Mouse (Mus musculus): ENCODE results near the gene Prkd2. TPM values are rescaled to one million over a fixed set of nuclear protein-coding genes. Genes with fewer than 3 reads are reported as not detected.
A peak's percentile ranks its signal among the peaks of the same experiment; 100 is the strongest.

Gene Prkd2
- polyA plus RNA-seq, 1 experiment from 2014 or later = 26.1 TPM

DNA sequence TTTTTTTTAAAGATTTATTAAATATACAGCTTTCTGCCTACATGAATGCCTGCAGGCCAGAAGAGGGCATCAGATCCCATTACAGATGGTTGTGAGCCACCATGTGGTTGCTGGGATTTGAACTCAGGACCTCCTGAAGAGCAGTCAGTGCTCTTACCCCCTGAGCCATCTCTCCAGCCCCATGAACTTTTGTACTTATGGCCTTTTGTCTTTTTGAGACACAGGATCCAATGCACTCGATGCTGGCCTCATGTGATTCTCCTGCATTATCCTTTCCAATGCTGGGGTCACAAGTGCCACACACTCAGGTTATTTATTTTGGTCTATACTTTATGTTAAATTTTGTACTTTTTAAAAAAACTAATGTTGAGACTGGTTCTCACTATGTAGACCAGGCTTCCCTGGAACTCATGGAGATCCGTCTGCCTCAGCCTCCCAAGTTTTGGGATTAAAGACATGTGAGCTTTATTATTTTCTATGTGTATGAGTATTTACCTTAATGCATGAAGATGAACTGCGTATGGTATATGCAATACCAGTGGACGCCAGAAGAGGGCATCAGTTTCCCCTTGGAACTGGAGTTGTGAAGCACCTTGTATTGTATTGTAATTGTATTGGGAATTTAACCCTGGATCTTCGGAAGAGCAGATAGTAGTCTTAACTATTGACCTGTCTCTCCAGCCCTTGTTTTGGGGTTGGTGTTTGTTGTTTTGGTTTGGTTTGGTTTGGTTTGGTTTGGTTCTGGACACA lies 17.4 kb downstream of the Prkd2 start:
- Histone ChIP-seq H3K9me3 (ENCODE audit: low read length) (no peaks in the 10 kb centered on the region), H3K27me3 (replicated peaks; ENCODE audit: insufficient read depth, low read length) (no peaks in the 10 kb centered on the region), H3K4me3 (ENCODE audit: low read depth, low read length) (no peak overlapping the region), H3K36me3 (ENCODE audit: insufficient read depth, low read length) (peaks cover 33% of the 10 kb centered on the region), H3K9ac (replicated peaks; ENCODE audit: low read depth) (no peak overlapping the region), H3K4me1 (ENCODE audit: insufficient read depth, low read depth, low read length) (no peaks in the 10 kb centered on the region), H3K27ac (ENCODE audit: low read length) (no peak overlapping the region), H3K4me2 (replicated peaks; ENCODE audit: low read depth, low read length) (no peak overlapping the region)
- ATAC-seq = no peak
- peak; percentile 42 for DNase-seq (ENCODE audit: low spot score)
- TF ChIP-seq CTCF (IDR thresholded peaks at IDR 0.05) = peak; percentile 83
- no peak for TF ChIP-seq EP300 (IDR thresholded peaks at IDR 0.05)
- WGBS = 30% methylated on average over 5 of the region's 5 CpGs

DNA sequence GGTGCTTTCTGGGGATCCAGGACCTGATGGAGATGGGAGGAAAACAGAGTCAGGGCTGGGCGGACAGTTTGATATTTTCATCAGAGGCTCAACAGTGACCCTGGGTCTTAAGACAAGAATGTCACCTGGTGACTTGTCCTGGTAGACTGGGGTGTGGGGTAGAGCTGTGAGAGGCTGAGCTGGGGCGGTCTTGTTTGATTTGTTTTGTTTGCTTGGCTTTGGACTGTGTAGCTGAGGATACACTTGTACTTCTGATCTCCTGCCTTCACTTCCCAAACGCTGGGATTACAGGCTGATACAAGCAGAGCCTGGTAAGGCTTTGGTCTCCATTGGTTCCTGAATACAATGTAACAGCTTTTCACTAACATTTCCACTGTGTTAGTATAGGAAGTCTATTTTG lies 24.8 kb downstream of the Prkd2 start:
- TF ChIP-seq CTCF (IDR thresholded peaks at IDR 0.05) (no peak), EP300 (IDR thresholded peaks at IDR 0.05) (no peak)
- no peaks in the 10 kb centered on the region for H3K4me1 ChIP-seq (ENCODE audit: insufficient read depth, low read depth, low read length)
- no peak overlapping the region for H3K9ac ChIP-seq (replicated peaks; ENCODE audit: low read depth)
- H3K4me2 ChIP-seq (replicated peaks; ENCODE audit: low read depth, low read length) = no peak overlapping the region
- no peaks in the 10 kb centered on the region for H3K27me3 ChIP-seq (replicated peaks; ENCODE audit: insufficient read depth, low read length)
- ATAC-seq (peak; percentile 36; the same call in 1 of the 2 replicates), DNase-seq (ENCODE audit: low spot score) (peak; percentile 11)
- H3K27ac ChIP-seq (ENCODE audit: low read length) = peak overlapping the region; percentile 27; the same call in 1 of the 2 replicates
- 0 out of 2 replicates have a peak, but pooled peaks cover 11% of the 10 kb centered on the region for H3K36me3 ChIP-seq (ENCODE audit: insufficient read depth, low read length)
- H3K9me3 ChIP-seq (ENCODE audit: low read length) = no peaks in the 10 kb centered on the region
- H3K4me3 ChIP-seq (ENCODE audit: low read depth, low read length) = no peak overlapping the region
- 49% methylated on average over 3 of the region's 3 CpGs for WGBS

DNA sequence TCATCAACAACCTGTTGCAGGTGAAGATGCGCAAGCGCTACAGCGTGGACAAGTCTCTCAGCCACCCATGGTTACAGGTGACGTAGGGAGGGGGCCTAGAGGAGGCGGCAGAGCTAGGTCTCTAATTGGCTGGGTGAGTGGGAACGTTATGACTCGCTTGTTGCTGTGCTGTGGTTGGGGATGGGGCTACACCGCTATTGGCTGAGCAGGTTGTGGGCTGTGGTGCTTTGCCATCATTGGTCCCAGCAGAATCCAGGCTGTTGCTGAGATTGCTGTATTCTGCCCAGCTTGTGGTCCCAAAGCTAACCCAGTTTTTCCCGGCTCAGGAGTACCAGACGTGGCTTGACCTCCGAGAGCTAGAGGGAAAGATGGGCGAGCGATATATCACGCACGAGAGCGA lies 26.8 kb downstream of the Prkd2 start:
- 49% methylated on average over 16 of the region's 16 CpGs for WGBS
- Histone ChIP-seq H3K4me2 (replicated peaks; ENCODE audit: low read depth, low read length) (no peak overlapping the region), H3K4me3 (ENCODE audit: low read depth, low read length) (no peak overlapping the region), H3K4me1 (ENCODE audit: insufficient read depth, low read depth, low read length) (no peaks in the 10 kb centered on the region), H3K36me3 (ENCODE audit: insufficient read depth, low read length) (0 out of 2 replicates have a peak, but pooled peaks cover 8% of the 10 kb centered on the region), H3K9me3 (ENCODE audit: low read length) (no peaks in the 10 kb centered on the region), H3K9ac (replicated peaks; ENCODE audit: low read depth) (no peak overlapping the region), H3K27me3 (replicated peaks; ENCODE audit: insufficient read depth, low read length) (no peaks in the 10 kb centered on the region), H3K27ac (ENCODE audit: low read length) (no peak overlapping the region)
- DNase-seq (ENCODE audit: low spot score) = peak; percentile 36
- peak; percentile 47; the same call in 1 of the 2 replicates for ATAC-seq
- TF ChIP-seq CTCF (IDR thresholded peaks at IDR 0.05) = no peak
- no peak for TF ChIP-seq EP300 (IDR thresholded peaks at IDR 0.05)

DNA sequence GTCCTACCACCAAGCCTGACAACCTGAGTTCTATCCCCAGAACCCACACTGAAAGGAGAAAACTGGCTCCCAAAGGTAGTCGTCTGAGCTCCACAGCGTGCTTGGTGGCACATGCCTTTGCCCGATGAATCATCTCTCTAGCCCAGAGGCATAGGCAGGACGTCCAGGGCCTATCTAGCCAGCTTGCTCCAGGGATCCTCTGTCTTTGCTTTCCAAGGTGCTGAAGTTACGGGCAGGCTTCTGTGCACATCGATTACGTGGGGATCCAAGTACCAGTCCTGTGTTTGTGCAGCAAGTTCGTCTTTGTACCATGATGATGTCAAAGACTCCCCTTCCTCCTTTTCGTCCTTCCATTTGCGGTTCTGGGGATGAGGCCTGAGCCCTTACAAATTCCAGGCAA lies 28.9 kb downstream of the Prkd2 start:
- Histone ChIP-seq H3K36me3 (ENCODE audit: insufficient read depth, low read length) (0 out of 2 replicates have a peak, but pooled peaks cover 5% of the 10 kb centered on the region), H3K9me3 (ENCODE audit: low read length) (no peaks in the 10 kb centered on the region), H3K27me3 (replicated peaks; ENCODE audit: insufficient read depth, low read length) (0 out of 2 replicates have a peak, but pooled peaks cover 6% of the 10 kb centered on the region), H3K27ac (ENCODE audit: low read length) (no peak overlapping the region), H3K4me1 (ENCODE audit: insufficient read depth, low read depth, low read length) (no peaks in the 10 kb centered on the region), H3K4me2 (replicated peaks; ENCODE audit: low read depth, low read length) (no peak overlapping the region), H3K9ac (replicated peaks; ENCODE audit: low read depth) (no peak overlapping the region), H3K4me3 (ENCODE audit: low read depth, low read length) (no peak overlapping the region)
- DNase-seq (ENCODE audit: low spot score) (no peak), ATAC-seq (no peak)
- 88% methylated on average over 10 of the region's 10 CpGs for WGBS
- TF ChIP-seq EP300 (IDR thresholded peaks at IDR 0.05) (no peak), CTCF (IDR thresholded peaks at IDR 0.05) (no peak)

DNA sequence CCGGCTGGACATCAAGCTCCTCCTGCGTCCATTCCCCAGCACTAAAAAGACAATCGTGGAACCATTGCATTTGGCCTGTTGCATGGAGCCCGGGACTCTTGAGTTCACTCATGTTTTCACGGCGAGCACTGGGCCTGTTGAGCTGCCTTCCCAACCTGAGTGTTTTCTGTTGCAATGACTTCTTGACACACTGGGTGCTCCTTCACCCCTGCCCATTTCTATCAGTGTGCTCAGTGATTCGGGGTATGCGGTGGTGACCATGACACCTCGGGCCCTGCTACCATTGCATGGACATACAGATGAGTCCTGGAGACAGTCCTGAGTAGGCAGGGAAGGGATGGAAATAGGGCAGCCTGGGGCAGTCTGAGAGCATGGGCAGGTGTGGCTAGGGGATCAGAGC lies 29.8 kb downstream of the Prkd2 start:
- Histone ChIP-seq H3K4me2 (replicated peaks; ENCODE audit: low read depth, low read length) (no peak overlapping the region), H3K36me3 (ENCODE audit: insufficient read depth, low read length) (0 out of 2 replicates have a peak, but pooled peaks cover 5% of the 10 kb centered on the region), H3K9me3 (ENCODE audit: low read length) (no peaks in the 10 kb centered on the region), H3K27me3 (replicated peaks; ENCODE audit: insufficient read depth, low read length) (0 out of 2 replicates have a peak, but pooled peaks cover 6% of the 10 kb centered on the region), H3K9ac (replicated peaks; ENCODE audit: low read depth) (no peak overlapping the region), H3K4me1 (ENCODE audit: insufficient read depth, low read depth, low read length) (no peaks in the 10 kb centered on the region), H3K4me3 (ENCODE audit: low read depth, low read length) (no peak overlapping the region), H3K27ac (ENCODE audit: low read length) (no peak overlapping the region)
- no peak for TF ChIP-seq EP300 (IDR thresholded peaks at IDR 0.05)
- TF ChIP-seq CTCF (IDR thresholded peaks at IDR 0.05) = no peak
- DNase-seq (ENCODE audit: low spot score) (no peak), ATAC-seq (no peak)
- 90% methylated on average over 9 of the region's 9 CpGs for WGBS

DNA sequence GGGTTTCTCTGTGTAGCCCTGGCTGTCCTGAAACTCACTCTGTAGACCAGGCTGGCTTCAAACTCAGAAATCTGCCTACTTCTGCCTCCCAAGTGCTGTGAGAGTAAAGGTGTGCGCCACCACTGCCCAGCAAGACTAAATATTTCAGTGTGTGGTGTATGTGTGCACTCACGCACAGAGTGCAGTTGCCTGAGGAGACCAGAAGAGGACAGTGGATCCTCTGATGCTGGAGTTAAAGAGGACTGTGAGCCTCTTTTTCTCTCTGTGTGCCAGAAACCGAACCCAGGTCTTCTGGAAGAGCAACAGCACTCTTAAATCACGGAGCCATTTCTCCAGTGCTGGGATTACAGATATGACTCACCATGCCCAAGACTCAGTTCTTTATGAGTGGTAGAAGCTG lies 30.7 kb downstream of the Prkd2 start:
- Histone ChIP-seq H3K4me1 (ENCODE audit: insufficient read depth, low read depth, low read length) (no peaks in the 10 kb centered on the region), H3K27me3 (replicated peaks; ENCODE audit: insufficient read depth, low read length) (0 out of 2 replicates have a peak, but pooled peaks cover 6% of the 10 kb centered on the region), H3K36me3 (ENCODE audit: insufficient read depth, low read length) (0 out of 2 replicates have a peak, but pooled peaks cover 5% of the 10 kb centered on the region), H3K9ac (replicated peaks; ENCODE audit: low read depth) (no peak overlapping the region), H3K27ac (ENCODE audit: low read length) (no peak overlapping the region), H3K4me3 (ENCODE audit: low read depth, low read length) (no peak overlapping the region), H3K4me2 (replicated peaks; ENCODE audit: low read depth, low read length) (no peak overlapping the region), H3K9me3 (ENCODE audit: low read length) (no peaks in the 10 kb centered on the region)
- TF ChIP-seq EP300 (IDR thresholded peaks at IDR 0.05) (no peak), CTCF (IDR thresholded peaks at IDR 0.05) (peak; percentile 46)
- no peak for DNase-seq (ENCODE audit: low spot score)
- WGBS = 88% methylated on average over 4 of the region's 4 CpGs
- no peak for ATAC-seq

Measured in lung, postnatal 0 days (tissue).